Mouse (Mus musculus): Measurements from ENCODE around the gene Nccrp1.

DNA sequence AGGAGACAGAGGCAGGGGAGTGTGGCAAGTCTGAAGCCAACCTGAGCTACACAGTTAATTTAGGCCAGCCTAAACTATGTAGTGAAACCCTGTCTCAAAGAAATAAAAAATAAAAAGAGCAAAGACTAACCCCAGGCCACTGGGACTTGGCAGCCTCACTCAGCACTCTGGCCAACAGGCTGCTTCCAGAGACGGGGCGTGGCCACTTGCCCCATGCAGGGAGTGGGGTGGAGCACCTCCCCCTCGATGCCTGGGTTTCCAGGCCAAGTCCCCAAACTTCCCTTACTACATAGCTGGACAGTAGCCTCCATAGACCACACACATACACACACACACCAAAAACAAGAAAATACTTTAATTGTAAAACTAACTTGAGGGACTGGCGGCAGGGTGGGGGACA lies 11.4 kb upstream of the Nccrp1 start:
- TF ChIP-seq CTCF (IDR thresholded peaks at IDR 0.05) (no peak), EP300 (IDR thresholded peaks at IDR 0.05) (peak; percentile 31; the same call in 1 of the 2 replicates)

Data from lung, postnatal 0 days (tissue).